Mouse (Mus musculus) small intestine, adult 2 months (tissue): ENCODE data around the gene Olfr464.

Experiments
- CTCF ChIP-seq: fragments of 200-500 bp; IDR thresholded peaks from 2 replicates; pipeline ENCODE4 v1.5.1; 2012; ENCODE audit warnings: low read depth, mild to moderate bottlenecking, control low read depth, inconsistent platforms, low read length, moderate library complexity, mixed read lengths; ENCODE audit not compliant: insufficient replicate concordance, insufficient read length; ENCODE audit errors: extremely low read depth
- POLR2A ChIP-seq: fragments of 200-500 bp; IDR thresholded peaks from 2 replicates; pipeline ENCODE4 v1.6.1; 2012; ENCODE audit warnings: low read depth, mild to moderate bottlenecking, control low read depth, inconsistent platforms, low read length, moderate library complexity

GRCm38 (mm10) chr11:87879826-87880225, 40.9 kb downstream of the Olfr464 start:
- TF ChIP-seq CTCF, result no peak
- TF ChIP-seq POLR2A, result no peak
